Mouse (Mus musculus): ENCODE measurements at regions not wholly inside any gene's neighbourhood (a gene's known extent, or its start where the extent isn't known, plus 50 kb on each side); places are given as distances from the start of the nearest gene placed in this dataset.

DNA sequence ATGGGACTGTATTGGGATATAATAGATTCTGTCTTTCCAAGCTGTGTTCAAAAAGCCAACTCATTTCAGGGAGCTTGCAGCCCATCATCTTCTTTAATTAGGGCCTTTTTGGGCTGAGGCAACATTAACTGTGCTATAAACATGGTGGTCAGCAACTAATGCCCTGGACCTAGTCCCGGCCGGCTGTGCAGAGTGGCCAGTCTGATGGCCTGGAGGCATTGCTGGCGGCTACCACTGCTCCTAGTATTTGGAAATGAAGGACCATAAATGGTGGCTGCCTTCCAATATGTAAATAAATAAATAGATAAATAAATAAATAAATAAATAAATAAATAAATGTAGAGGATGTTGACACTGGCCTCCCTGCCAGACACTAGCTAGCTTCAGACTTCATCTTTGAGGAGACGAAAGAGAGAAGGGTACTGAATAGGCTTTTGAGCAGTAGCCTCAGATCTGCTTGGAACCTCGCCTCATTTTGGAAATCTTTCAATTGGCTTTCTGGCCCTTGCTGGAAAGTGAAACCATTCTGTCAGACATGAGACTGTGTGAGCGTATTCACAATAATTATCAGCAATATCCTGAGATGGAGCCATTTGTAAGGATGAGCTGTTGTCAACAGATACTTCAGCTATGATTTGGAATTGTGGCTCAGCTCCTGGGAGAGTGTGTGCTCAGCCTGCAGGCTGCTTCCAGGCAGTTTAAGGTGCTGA, 785.5 kb upstream of the Car8 start:
- no peak for ATAC-seq (ENCODE audit: insufficient read depth, low FRiP score)
- Histone ChIP-seq H3K27ac (ENCODE audit: low read length) (no peak overlapping the region), H3K36me3 (ENCODE audit: control insufficient read depth, insufficient read depth, low read length) (no peaks in the 10 kb centered on the region), H3K9me3 (replicated peaks; ENCODE audit: control insufficient read depth, low read length) (no peaks in the 10 kb centered on the region), H3K9ac (ENCODE audit: low read length) (no peak overlapping the region), H3K4me2 (ENCODE audit: low read depth, low read length) (no peak overlapping the region), H3K4me1 (ENCODE audit: control insufficient read depth, insufficient read depth, low read length) (peaks cover 7% of the 10 kb centered on the region; the same call in 1 of the 2 replicates), H3K4me3 (replicated peaks; ENCODE audit: low read length) (no peak overlapping the region), H3K27me3 (ENCODE audit: control insufficient read depth, insufficient read depth, low read length) (no peaks in the 10 kb centered on the region)
- 79% methylated on average over 6 of the region's 6 CpGs for WGBS

DNA sequence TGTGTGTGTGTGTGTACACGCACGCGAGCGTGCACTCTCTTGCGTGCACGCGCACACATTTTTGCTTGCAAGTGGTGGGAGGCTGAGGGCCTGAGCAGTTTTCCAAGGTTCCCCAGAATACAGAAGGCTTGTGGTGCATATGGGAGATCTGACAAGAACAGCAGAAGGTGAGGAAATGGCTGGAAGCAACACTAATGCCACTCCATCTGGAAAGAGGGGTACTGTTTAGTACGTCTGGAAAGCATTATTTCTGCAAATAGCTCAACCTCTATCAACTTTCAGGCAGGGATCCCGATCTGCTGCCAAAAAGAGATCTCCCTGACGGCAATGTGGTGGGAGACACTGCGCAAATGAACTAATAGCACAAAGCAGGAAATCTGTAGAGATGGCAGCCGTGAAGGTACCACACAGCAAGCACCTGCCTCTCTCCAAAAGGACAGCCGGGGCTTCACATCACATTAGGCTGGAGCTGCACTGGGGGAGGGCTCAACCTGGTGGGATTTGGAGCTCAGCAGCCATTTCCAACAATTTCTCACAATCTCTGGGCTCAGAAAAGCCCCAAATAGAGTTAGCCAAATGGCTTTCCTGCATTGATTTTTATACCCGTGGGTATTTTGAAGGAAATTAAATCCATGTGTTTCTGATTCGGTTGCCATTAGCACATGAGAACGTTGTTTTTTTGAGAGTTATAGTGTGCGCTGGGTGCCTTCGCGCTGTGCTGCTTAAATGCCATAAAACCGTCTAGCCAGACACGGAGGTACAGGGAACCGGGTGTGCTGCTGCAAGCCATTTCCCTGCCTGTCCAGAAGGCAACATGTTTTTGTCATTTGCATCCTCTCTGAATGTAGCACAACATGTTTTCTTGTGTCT, 780.6 kb upstream of the Car8 start:
- Histone ChIP-seq H3K4me1 (ENCODE audit: control insufficient read depth, insufficient read depth, low read length) (peaks cover 10% of the 10 kb centered on the region), H3K4me3 (replicated peaks; ENCODE audit: low read length) (no peak overlapping the region), H3K27ac (ENCODE audit: low read length) (no peak overlapping the region), H3K27me3 (ENCODE audit: control insufficient read depth, insufficient read depth, low read length) (no peaks in the 10 kb centered on the region), H3K9me3 (replicated peaks; ENCODE audit: control insufficient read depth, low read length) (no peaks in the 10 kb centered on the region), H3K4me2 (ENCODE audit: low read depth, low read length) (no peak overlapping the region), H3K9ac (ENCODE audit: low read length) (no peak overlapping the region), H3K36me3 (ENCODE audit: control insufficient read depth, insufficient read depth, low read length) (no peaks in the 10 kb centered on the region)
- WGBS: 86% methylated on average over 22 of the region's 22 CpGs
- ATAC-seq (ENCODE audit: insufficient read depth, low FRiP score): no peak

DNA sequence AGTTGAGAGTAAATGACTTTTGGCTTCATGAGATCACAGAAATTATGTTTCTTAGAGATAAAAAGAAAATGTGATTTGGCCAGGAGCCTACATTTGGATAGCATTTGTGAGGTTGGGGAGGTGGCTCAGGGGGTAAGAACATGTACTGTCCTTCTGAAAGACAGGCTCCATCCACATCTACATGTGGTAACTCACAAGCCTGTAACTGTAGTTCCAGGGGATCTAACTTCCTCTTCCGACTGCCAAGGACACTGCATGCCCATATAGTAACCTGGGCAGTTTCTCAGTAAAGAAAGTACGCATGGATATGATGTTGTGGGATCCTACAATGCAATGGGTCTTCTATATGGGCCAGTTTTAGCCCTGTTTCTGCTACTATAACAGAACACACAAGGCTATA, 779.4 kb upstream of the Car8 start:
- no peak overlapping the region for H3K27ac ChIP-seq (ENCODE audit: low read length)
- no peak overlapping the region for H3K9ac ChIP-seq (ENCODE audit: low read length)
- H3K27me3 ChIP-seq (ENCODE audit: control insufficient read depth, insufficient read depth, low read length): no peaks in the 10 kb centered on the region
- H3K9me3 ChIP-seq (replicated peaks; ENCODE audit: control insufficient read depth, low read length): no peaks in the 10 kb centered on the region
- H3K4me2 ChIP-seq (ENCODE audit: low read depth, low read length): no peak overlapping the region
- H3K36me3 ChIP-seq (ENCODE audit: control insufficient read depth, insufficient read depth, low read length): no peaks in the 10 kb centered on the region
- no peak overlapping the region for H3K4me3 ChIP-seq (replicated peaks; ENCODE audit: low read length)
- peaks cover 10% of the 10 kb centered on the region for H3K4me1 ChIP-seq (ENCODE audit: control insufficient read depth, insufficient read depth, low read length)
- WGBS: 94% methylated on average over 2 of the region's 2 CpGs
- ATAC-seq (ENCODE audit: insufficient read depth, low FRiP score): no peak

DNA sequence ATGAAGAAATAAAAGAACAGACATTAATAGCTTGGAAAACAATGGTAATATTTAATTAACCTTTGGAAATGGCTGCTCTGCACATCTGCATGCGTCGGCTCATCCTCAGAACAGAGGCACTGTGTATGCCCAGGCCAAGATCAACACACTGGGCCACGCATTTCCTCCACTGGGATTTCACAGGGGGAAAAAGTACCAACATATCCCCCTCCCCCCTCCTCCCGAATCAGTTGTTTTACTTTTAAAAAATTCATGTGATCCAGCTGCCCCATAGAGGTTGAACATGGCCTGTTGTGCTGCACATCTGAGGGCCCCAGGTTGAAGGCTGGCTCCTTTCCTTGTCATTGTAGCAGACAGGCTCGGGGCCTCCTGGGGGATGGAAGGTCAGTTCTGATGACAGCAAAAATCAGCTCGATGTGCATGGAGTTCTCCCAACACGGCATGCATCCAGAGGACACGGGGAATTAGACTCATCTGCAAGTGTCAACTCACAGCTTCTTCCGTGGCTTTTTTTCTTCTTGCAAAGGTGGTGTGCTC, 777.7 kb upstream of the Car8 start:
- H3K27me3 ChIP-seq (ENCODE audit: control insufficient read depth, insufficient read depth, low read length): no peaks in the 10 kb centered on the region
- no peak overlapping the region for H3K27ac ChIP-seq (ENCODE audit: low read length)
- no peaks in the 10 kb centered on the region for H3K36me3 ChIP-seq (ENCODE audit: control insufficient read depth, insufficient read depth, low read length)
- no peak for ATAC-seq (ENCODE audit: insufficient read depth, low FRiP score)
- H3K9ac ChIP-seq (ENCODE audit: low read length): no peak overlapping the region
- no peak overlapping the region for H3K4me3 ChIP-seq (replicated peaks; ENCODE audit: low read length)
- H3K4me2 ChIP-seq (ENCODE audit: low read depth, low read length): no peak overlapping the region
- H3K4me1 ChIP-seq (ENCODE audit: control insufficient read depth, insufficient read depth, low read length): peaks cover 10% of the 10 kb centered on the region
- WGBS: 69% methylated on average over 9 of the region's 9 CpGs
- H3K9me3 ChIP-seq (replicated peaks; ENCODE audit: control insufficient read depth, low read length): no peaks in the 10 kb centered on the region

DNA sequence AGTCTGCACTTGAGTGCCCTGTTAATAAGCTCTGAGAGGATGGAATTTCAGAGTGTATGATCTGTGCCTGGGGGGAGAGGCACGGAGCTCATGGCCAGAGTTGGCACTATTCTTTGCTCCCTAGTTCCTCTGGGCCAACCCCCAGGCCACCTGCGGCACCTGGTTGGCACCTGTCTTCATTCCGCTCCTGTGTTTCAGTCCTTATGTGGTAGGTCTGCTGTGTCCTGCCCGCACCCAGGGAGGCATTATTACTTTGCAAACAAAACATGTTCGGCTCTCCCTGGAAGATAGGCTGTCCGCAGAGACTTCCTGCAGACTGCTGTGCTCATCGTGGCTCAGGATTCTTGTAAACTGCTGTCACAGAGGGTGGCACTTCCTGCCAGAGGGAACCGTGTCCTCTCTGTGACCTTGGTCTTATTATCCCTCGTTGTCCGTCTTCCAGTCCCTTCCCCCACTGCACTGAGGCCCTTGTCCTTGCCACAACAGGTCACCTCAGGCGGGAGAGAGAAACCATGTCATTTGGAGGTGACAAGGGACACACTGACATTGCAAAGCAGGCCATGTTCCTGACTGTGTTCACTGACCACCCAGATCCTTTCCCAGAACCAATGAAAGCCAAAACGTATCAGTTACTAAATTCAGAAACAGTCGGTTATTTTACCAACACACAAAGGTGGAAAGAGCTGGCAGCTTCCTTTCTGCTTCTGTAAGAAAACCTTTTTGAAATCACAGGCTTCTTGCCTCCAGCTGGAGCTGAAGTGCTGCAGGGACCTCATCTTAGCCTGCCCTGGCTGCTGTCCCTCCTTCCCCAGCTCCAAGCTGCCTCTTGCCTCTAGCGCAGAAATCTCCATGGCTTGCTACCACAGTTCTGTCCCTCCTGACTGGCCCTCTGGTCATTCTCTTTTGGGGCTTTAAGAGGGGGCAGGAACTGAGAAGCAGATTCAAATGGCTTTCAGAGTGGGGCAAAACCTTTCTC, 777.0 kb upstream of the Car8 start:
- WGBS: 21% methylated on average over 14 of the region's 14 CpGs
- ATAC-seq (ENCODE audit: insufficient read depth, low FRiP score): peak; percentile 37; the same call in 1 of the 2 replicates
- H3K4me2 ChIP-seq (ENCODE audit: low read depth, low read length): no peak overlapping the region
- H3K27ac ChIP-seq (ENCODE audit: low read length): no peak overlapping the region
- no peak overlapping the region for H3K9ac ChIP-seq (ENCODE audit: low read length)
- peaks cover 10% of the 10 kb centered on the region for H3K4me1 ChIP-seq (ENCODE audit: control insufficient read depth, insufficient read depth, low read length)
- H3K4me3 ChIP-seq (replicated peaks; ENCODE audit: low read length): no peak overlapping the region
- no peaks in the 10 kb centered on the region for H3K36me3 ChIP-seq (ENCODE audit: control insufficient read depth, insufficient read depth, low read length)
- H3K9me3 ChIP-seq (replicated peaks; ENCODE audit: control insufficient read depth, low read length): no peaks in the 10 kb centered on the region
- H3K27me3 ChIP-seq (ENCODE audit: control insufficient read depth, insufficient read depth, low read length): no peaks in the 10 kb centered on the region

DNA sequence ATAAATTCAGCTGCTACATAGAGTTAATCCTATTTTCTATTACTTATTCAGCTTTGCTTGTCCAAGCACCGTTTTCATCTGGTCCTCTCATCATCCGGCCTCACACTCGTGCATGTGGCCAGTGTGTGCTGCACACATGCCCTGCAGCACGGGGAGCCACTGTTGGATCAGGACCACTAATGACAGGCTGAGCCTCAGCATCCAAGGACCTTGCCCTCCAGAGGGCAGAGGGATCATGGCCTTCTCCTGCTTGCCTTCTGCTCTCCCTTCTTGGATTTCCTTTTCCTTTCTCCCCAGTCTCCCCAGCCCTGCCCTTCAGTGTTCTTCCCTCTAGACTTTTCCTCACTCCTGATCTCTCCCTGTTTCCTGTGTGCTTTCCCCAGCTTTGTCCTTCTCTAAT, 776.1 kb upstream of the Car8 start:
- Histone ChIP-seq H3K36me3 (ENCODE audit: control insufficient read depth, insufficient read depth, low read length) (no peaks in the 10 kb centered on the region), H3K27ac (ENCODE audit: low read length) (no peak overlapping the region), H3K4me1 (ENCODE audit: control insufficient read depth, insufficient read depth, low read length) (peaks cover 14% of the 10 kb centered on the region), H3K4me2 (ENCODE audit: low read depth, low read length) (no peak overlapping the region), H3K9ac (ENCODE audit: low read length) (no peak overlapping the region), H3K4me3 (replicated peaks; ENCODE audit: low read length) (no peak overlapping the region), H3K27me3 (ENCODE audit: control insufficient read depth, insufficient read depth, low read length) (no peaks in the 10 kb centered on the region), H3K9me3 (replicated peaks; ENCODE audit: control insufficient read depth, low read length) (no peaks in the 10 kb centered on the region)
- 74% methylated on average over 4 of the region's 4 CpGs for WGBS
- ATAC-seq (ENCODE audit: insufficient read depth, low FRiP score): no peak

DNA sequence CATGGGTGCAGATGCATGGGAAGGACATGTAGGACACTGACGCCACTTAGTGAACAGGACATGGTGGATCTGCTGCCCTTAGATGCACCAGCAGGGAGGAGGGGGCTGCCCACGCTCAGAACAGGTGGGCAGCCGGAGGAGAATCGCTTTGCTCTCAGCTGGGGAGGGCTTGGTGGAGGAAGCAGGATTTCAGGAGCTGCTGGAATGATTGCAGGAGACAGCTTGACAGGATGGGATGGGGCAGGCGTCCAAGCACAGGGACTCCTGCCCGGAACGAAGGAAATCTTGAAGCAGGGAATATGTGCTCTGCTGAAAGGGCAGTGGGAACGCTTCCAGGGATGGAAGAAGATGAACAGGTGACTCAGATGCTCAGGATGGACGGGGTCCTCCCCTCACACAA, 773.9 kb upstream of the Car8 start:
- Histone ChIP-seq H3K4me1 (ENCODE audit: control insufficient read depth, insufficient read depth, low read length) (peaks cover 16% of the 10 kb centered on the region), H3K4me3 (replicated peaks; ENCODE audit: low read length) (no peak overlapping the region), H3K9me3 (replicated peaks; ENCODE audit: control insufficient read depth, low read length) (no peaks in the 10 kb centered on the region), H3K27ac (ENCODE audit: low read length) (no peak overlapping the region), H3K4me2 (ENCODE audit: low read depth, low read length) (no peak overlapping the region), H3K9ac (ENCODE audit: low read length) (no peak overlapping the region), H3K36me3 (ENCODE audit: control insufficient read depth, insufficient read depth, low read length) (no peaks in the 10 kb centered on the region), H3K27me3 (ENCODE audit: control insufficient read depth, insufficient read depth, low read length) (no peaks in the 10 kb centered on the region)
- 66% methylated on average over 9 of the region's 9 CpGs for WGBS
- no peak for ATAC-seq (ENCODE audit: insufficient read depth, low FRiP score)

DNA sequence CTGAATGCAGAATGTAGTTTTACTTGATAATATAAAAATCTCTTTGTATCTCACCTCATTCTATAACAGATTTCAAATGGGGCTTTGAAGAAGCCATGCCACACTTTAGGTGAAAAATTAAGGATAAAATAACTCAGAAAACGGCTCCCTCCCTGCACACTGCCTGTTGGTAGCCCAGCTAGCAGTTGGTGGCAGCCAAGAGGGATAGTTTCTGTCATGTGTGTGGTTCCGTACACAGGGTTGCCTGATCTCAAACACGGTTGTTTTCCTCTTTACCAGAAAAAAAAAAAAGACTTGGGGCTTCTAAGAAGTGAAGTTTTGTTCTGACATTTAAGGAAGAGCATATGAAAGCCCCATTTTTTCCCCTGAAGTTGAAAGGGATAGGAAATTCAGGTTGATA, 773.1 kb upstream of the Car8 start:
- H3K4me1 ChIP-seq (ENCODE audit: control insufficient read depth, insufficient read depth, low read length): peaks cover 16% of the 10 kb centered on the region
- 71% methylated on average over 3 of the region's 3 CpGs for WGBS
- H3K27ac ChIP-seq (ENCODE audit: low read length): no peak overlapping the region
- ATAC-seq (ENCODE audit: insufficient read depth, low FRiP score): no peak
- H3K9ac ChIP-seq (ENCODE audit: low read length): no peak overlapping the region
- H3K9me3 ChIP-seq (replicated peaks; ENCODE audit: control insufficient read depth, low read length): no peaks in the 10 kb centered on the region
- H3K36me3 ChIP-seq (ENCODE audit: control insufficient read depth, insufficient read depth, low read length): no peaks in the 10 kb centered on the region
- H3K27me3 ChIP-seq (ENCODE audit: control insufficient read depth, insufficient read depth, low read length): no peaks in the 10 kb centered on the region
- H3K4me2 ChIP-seq (ENCODE audit: low read depth, low read length): no peak overlapping the region
- no peak overlapping the region for H3K4me3 ChIP-seq (replicated peaks; ENCODE audit: low read length)

Measured in stomach, embryonic 16.5 days (tissue).